Mouse (Mus musculus): ENCODE results near the gene Cbs.

Cbs gene

GRCm38 (mm10) chr17:31588726-31589125 lies 48.3 kb downstream of the Cbs start:
- no peak for DNase-seq (ENCODE audit: low spot score)

- DNase-seq (ENCODE audit: low spot score): no peak
Measured at GRCm38 (mm10) chr17:31588115-31588514, 48.9 kb downstream of the Cbs start.

GRCm38 (mm10) chr17:31583781-31584180 lies 53.3 kb downstream of the Cbs start:
- DNase-seq (ENCODE audit: low spot score): no peak

- DNase-seq (ENCODE audit: low spot score): no peak
Measured at GRCm38 (mm10) chr17:31583185-31583584, 53.9 kb downstream of the Cbs start.

- DNase-seq (ENCODE audit: low spot score): no peak
Measured at GRCm38 (mm10) chr17:31580344-31580743, 56.7 kb downstream of the Cbs start.

GRCm38 (mm10) chr17:31576394-31577175 lies 60.5 kb downstream of the Cbs start:
- DNase-seq (ENCODE audit: low spot score): no peak

GRCm38 (mm10) chr17:31574662-31575061 lies 62.4 kb downstream of the Cbs start:
- no peak for DNase-seq (ENCODE audit: low spot score)

GRCm38 (mm10) chr17:31571689-31572088 lies 65.3 kb downstream of the Cbs start:
- no peak for DNase-seq (ENCODE audit: low spot score)

GRCm38 (mm10) chr17:31570321-31570925 lies 66.6 kb downstream of the Cbs start:
- peak; percentile 64 for DNase-seq (ENCODE audit: low spot score)

GRCm38 (mm10) chr17:31569756-31570155 lies 67.3 kb downstream of the Cbs start:
- DNase-seq (ENCODE audit: low spot score): no peak

GRCm38 (mm10) chr17:31566276-31566675 lies 70.8 kb downstream of the Cbs start:
- no peak for DNase-seq (ENCODE audit: low spot score)

GRCm38 (mm10) chr17:31565141-31566056 lies 71.6 kb downstream of the Cbs start:
- DNase-seq (ENCODE audit: low spot score): peak; percentile 40

GRCm38 (mm10) chr17:31564858-31565140 lies 72.2 kb downstream of the Cbs start:
- DNase-seq (ENCODE audit: low spot score): no peak

GRCm38 (mm10) chr17:31564015-31564857 lies 72.8 kb downstream of the Cbs start, which contains the start of gene Pknox1:
TSS of gene Pknox1 (plus strand) at chr17:31564734.
- DNase-seq (ENCODE audit: low spot score): peak; percentile 100

GRCm38 (mm10) chr17:31563632-31564014 lies 73.4 kb downstream of the Cbs start:
- DNase-seq (ENCODE audit: low spot score): no peak

GRCm38 (mm10) chr17:31559021-31559789 lies 77.8 kb downstream of the Cbs start:
- no peak for DNase-seq (ENCODE audit: low spot score)

Data from c-Kit-positive CD71-positive TER-119-positive erythroid progenitor cells, embryonic 14.5 days (primary cell).